Mouse (Mus musculus) gastrocnemius, postnatal 14 days (tissue): ENCODE data around the gene Tex22. TPM values are rescaled to one million over a fixed set of nuclear protein-coding genes. Genes with fewer than 3 reads are reported as not detected.
A peak's percentile ranks its signal among the peaks of the same experiment; 100 is the strongest.

ENCODE experiments used
- DNase-seq: peaks from one replicate; pipeline ENCODE4 v3.0.0; 2021; ENCODE audit warnings: mixed read lengths
- intact Hi-C: fragments of 180-260 bp; cut with DNase I; formaldehyde crosslinking; loops from one replicate; pipeline ENCODE4 v1.15.1; 2025; ENCODE audit warnings: low total_unique reads
- total RNA-seq, 2 experiments: library from RNA; stranded (reverse); gene quantifications; 2 replicates each; pipeline ENCODE4 v1.2.3; 2021

Gene Tex22
- total RNA-seq, 2 experiments from 2014 or later = 0.27 TPM; not detected in 1

DNA sequence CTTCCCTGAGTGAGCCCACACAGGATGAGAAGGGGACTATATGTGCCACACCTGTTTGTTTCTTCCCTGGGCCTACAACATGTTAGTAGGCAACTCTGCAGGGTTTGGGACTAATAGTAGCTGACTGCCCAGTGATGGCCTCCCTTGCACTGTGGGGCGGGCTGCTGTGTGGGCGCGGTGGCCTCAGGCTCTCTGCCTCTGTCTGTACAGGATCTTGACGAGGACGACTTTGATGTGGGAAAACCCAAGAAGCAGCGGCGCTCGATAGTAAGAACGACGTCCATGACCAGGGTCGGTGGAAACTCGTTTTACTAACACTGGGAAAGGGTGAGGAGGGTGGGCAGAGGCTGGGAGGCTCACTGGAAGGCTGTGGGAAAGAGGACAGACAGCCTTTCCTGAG, 23.6 kb upstream of the Tex22 start:
- intact Hi-C loops = no loop called here
- no peak for DNase-seq

DNA sequence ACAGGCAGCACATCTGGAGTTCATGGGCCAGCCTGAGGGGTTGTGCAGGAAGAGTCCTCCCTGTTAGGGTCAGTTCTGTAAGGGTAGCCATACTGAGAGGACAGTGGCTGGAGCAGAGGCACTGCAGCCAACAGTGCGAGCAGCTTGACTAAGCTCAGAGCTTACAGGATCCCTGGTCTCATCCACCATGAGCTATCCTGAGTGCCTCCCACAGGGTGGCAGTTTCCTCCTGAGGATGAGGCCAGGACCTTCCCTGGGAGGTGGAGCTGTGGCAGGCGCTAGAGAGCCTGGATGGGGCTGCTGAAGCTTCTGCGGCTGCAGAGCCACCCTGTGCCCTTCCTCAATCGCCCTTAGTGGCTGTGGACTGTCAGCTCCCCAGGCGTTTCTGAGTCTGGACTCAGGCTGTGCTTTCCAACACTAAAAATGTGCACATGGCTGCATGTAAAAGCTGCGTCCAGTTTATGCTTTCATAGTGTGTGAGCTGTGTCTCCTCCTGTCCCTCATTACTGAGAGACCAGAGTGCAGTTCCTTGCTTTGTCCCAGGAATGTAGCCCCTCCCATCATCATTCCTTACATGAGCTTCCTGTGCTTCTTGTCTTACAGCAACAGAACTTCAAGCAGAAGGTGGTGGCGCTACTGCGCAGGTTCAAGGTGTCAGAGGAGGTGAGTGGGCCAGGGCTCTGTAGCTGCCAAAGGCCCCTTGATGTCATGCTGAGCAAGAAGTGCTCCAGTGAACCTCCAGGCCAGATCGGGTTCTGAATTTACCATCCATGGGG, 22.5 kb upstream of the Tex22 start:
- intact Hi-C loops = no loop called here
- DNase-seq = no peak

DNA sequence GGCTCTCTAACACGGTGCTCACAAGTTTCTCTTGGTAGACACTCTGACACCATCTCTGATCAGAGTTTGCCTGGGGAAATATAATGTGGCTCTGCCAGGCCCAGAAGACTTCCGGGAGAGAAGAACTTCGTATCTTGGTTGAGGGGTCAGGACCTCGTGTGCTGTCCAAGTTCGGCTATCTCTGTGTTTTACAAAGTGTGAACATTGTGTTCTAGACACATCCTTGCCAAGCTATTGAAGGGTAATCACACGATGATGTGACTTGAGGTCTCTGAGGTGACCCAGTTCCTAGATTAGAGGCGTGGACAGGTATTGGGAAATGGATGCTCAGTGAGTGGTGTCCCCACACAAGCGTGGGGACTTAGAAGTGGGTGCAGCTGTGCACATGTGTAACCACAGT, 18.2 kb upstream of the Tex22 start:
- DNase-seq = no peak
- intact Hi-C loops = no loop called here

DNA sequence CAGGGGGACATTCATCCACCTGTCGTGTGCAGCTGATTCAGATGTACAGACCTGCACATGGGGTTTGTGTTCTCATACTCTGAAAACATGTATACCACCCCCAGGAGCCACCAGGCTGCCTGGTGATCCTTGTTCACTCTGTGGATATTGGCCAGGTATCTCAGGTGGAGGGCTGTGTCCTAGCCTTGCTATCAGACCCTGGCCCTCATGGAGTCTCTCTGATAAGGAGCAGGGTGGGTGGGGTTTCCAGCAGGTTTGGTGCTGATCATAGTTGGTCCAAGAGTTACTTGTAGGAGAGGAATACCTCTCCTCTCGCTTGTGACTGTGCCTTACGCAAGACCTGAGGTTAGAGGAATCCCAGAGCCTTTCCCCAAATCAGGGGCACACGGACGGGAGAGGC, 14.1 kb upstream of the Tex22 start:
- intact Hi-C loops = no loop called here
- DNase-seq = no peak

DNA sequence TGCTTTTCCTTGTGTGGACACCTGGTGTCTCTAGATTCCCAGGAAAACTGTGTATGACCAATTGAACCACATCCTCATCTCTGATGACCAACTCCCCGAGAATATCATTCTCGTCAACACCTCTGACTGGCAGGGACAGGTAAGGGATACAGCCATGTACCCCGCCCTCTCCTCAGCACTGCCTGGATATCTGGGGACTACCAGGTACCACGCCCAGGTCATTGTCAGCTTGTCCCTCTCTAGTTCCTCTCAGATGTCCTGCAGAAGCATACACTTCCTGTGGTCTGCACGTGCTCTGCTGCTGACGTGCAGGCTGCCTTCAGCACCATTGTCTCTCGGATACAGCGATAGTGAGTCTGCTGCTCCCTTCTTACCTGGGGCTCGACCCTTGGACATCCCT, 12.7 kb upstream of the Tex22 start:
- intact Hi-C loops = no loop called here
- DNase-seq = no peak

DNA sequence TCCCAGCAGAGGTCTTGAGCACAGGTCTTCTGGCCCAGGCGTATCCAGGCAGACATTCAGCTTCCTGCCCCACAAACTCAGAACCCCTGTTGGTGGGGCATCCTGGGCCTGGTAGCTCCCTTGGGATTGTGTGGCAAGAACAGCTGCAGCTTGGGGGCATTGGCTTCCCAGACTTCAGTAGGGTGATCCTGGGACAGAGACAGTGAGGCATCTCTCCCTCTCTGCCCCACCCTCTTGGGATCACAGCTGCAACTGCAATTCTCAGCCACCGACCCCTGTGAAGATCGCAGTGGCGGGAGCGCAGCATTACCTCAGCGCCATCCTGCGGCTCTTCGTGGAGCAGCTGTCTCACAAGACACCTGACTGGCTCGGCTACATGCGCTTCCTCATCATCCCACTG, 12.1 kb upstream of the Tex22 start:
- DNase-seq = peak; percentile 36
- intact Hi-C loops = no loop called here

DNA sequence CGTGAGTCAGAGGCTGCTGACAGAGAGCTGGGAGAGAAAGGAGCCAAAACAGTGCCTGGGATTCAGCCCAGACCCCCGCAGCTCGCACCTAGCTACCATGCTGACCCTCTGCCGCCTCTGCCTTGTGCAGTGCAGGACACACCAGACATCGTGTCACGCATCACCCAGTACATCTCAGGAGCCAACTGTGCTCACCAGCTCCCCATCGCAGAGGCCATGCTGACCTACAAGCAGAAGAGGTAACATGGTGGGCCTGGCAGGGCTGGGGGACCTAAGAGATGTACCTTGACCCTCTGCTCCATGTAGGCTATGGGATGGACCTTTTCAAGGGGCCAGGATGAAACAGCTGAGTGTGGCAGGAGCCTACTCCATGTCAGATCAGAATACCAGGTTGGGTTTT, 10.6 kb upstream of the Tex22 start:
- intact Hi-C loops = no loop called here
- no peak for DNase-seq

DNA sequence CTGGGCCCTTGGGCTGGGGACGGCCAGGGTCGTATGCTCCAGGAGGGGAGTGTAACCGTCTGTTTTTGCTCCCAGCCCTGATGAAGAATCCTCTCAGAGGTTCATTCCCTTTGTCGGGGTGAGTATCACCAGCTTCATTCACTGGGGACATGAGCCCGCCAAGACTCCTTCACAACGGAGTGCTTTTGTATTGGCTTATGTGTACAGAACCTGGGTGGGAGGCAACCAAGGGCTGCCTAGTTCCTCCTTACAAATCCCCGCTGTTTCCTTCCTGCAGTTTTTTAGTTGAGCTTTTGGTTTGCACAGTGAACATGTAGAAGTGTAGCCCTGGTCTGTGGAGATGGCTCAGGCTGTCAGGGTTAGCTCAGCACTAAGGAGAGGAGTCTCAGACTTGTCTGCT, 6.3 kb upstream of the Tex22 start:
- DNase-seq = no peak
- intact Hi-C loops = no loop called here

DNA sequence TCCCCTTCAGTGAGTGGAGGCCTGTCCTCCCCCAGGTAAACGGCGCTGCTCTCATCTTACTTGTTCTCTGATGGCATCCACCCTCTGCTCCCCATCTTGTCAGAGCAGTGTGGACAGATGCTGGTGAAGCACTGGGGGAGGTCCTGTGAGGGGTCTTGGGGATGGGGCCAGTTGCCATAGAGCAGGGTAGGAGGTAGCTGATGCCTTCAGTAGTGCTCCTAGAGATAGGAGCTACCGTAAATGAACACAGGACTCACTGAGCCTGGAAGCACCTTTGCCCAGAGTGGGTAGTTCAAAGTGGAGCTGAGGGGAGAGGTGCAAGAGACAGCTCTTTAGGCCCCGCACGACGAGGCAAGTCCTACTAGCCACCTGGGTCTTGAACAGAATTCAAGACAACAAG, 4.9 kb upstream of the Tex22 start:
- no peak for DNase-seq
- intact Hi-C loops = no loop called here

DNA sequence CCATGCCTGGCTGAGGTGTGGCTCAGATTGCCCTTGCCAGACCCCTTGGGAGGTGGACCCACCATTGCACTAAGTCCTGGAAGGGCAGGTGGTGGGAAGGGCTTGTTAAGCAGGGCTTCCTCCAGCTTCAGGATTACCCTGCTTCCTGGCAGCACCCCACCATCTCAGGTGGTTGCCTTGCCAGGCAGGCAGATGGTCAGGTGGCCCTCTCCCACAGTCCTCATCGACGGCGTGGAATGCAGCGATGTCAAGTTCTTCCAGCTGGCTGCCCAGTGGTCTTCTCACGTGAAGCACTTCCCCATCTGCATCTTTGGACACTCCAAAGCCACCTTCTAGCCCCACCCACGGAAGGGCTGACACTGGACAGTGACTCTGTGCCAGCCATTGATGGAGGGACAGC, 3.0 kb upstream of the Tex22 start:
- intact Hi-C loops = no loop called here
- DNase-seq = no peak

DNA sequence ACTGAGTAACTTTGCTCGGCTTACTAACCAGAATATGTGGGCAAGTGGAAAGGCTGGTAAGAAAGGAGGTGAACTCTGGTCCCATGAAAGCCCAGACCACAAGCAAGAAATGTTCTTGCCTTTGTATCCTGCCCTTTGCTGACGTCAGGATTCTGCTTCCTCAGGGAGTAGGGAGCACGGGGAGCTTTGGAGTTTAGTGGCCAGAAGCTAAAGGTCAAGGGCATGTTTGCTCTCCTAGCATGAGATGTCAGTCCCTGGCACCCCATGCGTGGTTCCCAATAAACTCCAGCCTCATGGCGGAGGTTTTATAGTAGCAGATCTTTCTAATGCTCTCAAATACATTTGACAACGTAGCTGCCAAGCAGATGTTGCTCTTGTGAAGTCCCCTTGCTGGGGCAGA, 2.5 kb upstream of the Tex22 start:
- intact Hi-C loops = no loop called here
- no peak for DNase-seq

DNA sequence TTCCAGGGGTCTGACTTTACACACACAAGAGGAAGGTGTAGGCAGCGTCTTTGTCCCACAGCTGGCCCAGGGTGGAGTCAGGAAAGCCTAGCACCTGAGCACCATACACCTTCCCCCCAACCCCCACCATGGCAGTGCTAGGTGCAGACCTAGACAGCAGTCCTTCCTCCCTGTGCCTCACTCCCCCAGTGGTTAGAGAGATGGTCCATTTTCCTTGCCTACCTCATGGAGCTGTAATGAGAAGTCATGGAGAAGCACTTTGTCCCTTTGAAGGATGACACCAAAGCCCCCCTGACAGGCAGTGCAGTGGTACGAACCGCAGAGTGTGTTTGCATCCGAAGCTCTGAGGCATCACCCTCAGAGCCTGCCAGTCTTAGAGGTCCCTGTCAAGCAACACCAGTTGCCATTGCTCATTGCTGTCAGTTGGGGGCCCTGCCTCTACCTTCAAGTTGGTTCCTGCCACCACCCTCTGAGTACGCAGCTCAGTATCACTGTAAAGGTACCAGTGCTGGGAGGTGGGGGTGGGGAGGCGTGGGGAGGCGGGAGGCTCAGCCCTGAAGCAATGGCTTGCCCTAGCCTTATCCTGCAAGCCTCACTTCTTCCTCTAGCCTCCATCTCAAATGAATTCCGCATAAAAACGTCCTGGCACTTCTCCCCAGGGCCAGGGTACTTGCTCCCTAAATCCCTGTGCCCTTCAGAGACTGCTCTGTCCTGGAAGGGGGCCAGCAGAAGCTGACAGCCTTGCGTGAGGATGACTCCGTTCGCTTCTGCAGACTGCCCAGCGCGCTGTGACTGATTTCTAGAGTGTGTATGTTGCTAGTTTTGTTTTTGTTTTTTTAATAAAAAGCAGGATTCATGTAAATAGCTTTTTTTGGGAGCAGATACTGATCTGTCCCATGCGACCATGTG, 628 bp upstream of the Tex22 start:
- intact Hi-C loops = no loop called here
- DNase-seq = no peak

DNA sequence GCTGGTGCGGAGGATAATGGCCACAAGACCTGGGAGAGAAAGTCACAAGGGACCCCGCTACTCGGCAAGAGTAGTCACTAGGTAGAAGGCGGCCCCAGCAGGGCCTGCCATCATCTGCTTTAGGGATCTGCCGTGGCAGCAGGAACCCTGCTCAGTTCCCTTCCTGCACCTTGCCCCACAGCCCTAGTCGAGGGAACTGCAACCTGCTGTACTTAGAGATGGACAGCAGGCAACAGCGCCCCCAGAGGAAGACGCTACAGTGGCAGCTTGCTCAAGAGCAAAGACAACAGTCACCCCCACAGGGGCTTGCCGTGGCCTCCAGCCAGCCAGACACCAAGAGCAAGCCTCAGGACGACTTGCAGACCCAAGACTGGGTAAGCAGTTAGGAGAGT, 757 bp downstream of the Tex22 start:
- DNase-seq = peak; percentile 87
- intact Hi-C loops = no loop called here

DNA sequence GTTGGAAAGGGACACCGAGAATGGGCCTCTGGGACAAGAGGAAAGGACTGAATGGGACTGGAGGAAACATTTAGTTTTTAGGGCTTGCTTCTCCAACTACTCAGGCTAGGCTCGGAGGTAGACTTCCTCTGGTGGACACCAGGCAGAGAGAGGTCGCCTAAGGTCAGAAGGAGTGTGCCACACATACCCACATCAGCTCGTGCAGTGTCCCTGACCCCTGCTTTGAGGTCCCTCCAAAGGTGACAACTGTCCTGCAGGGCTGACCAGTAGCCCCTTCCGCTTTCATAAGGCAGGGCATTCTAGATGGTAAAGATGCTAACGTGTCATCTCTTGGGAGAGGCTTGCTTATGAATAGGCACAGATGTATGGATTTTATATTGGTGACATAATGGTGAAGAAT, 1.2 kb downstream of the Tex22 start:
- intact Hi-C loops = no loop called here
- no peak for DNase-seq

DNA sequence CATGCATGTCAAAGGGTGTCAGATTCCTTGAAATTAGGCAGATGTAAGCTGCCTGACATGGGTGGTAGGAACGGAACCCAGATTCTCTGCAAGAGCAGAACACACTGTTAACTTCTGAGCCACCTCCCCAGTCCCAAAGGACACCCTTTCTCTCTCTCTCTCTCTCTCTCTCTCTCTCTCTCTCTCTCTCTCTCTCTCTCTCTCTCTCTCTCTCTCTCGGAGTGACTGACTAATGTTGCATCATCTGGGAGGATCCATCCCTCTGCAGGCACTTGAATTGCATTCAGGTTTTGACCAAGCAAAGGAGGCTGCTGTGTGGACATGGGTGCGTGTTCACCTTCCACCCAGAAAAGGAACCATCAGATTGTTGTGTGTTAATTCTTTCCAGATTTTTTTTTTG, 13.0 kb downstream of the Tex22 start:
- DNase-seq = no peak
- intact Hi-C loops = no loop called here

DNA sequence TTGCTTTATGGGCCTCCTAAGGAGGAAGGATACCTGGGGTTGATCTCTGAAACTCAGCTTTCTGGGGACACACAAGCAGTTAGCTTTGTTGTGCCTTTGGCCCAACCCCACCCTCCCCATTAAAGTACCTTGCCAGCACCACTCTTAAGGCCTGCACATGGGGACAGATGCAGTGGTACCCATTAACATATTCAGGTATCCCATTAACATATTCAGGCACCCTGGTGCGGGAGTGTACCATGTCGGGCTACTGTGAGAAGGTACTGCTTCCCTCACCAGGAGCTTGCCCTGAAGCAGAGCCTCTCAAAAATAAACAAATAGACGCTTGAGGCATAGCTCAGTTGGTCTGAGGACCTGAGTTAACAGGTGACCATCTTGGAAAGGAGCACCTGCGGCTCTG, 13.7 kb downstream of the Tex22 start:
- no peak for DNase-seq
- intact Hi-C loops = no loop called here

DNA sequence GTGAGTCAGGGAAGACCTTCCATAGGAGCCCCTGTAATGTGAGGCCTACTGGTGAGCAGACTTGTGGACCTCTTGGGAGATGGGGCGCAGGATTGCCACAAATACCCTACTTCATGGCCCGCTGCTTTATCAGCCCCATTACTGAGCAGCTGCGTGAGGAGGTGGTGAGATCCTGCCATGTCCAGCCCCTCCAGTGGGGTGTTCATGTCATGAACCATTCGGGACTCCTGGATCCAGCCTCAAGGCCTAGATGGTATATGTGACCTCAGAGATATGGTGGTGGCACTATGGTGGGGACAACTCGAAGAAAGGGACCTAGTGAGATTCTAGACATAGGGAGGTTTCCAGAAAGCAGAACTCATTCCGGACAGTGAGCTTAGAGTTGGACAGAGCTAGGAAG, 14.8 kb downstream of the Tex22 start:
- DNase-seq = no peak
- intact Hi-C loops = no loop called here

DNA sequence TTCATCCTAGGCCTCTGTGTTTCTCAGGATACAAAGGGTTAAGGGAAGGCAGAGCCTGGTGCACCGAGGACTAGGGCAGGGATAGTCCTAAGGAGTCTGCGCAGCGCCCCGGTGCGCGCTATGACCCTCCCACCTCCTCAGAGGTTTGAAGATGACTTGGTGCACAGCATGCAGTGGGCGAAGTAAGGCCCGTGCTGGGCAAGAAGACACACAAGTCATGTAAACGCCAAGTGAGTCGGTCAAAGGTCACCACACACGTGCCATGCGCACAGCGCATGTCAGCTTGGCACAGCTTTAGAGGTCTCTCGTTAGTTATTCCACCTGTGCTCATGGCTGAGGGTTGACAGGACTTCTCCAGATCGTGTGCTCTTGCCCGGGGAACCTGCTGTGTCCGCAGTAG, 15.8 kb downstream of the Tex22 start:
- DNase-seq = no peak
- intact Hi-C loops = no loop called here

DNA sequence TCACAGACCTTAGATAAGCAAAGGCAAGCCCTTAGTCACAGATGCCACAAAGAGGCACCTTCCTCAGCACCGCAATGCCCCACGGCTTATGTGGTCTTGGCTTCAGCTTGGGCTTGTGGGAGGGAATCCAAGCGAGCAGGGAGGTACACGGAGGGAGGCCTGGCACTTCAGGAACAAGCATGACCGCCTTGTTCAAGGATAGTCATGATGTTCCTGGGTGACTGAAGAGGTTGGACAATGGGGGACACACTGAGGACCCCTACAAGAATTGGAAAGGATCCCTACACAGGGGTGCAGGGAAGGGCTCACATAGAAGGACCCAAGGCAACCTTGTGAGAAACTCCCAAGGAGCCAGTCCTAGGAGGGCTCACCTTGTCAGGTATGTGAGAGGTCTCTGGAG, 22.7 kb downstream of the Tex22 start:
- no peak for DNase-seq
- intact Hi-C loops = no loop called here

DNA sequence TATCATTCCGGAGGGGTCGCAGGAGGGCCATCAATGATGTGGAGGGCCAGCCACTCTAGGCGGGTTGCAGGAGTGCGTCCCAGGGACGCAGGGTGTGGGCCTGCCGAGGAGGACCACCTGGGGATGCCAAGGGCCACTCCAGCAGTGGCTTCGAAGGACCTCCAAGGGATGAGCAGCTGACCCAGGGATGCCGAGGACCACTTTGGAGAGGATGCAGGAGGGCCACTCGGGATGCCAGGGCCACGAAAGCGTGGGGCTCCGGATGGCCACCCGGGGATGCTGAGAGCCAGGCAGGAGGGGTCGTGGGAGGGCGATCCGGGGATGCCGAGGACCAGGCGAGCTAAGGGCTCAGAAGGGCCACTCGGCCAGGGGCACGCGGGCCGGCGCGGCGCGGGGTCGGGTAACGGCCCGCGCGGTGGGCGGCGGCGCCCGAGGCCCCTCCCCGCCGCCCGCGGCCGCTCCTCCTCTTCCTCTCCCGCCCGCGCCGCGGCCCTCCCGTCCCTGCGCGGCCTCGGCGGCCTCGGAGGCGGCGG, 23.5 kb downstream of the Tex22 start, which contains the start of gene Mta1:
TSS of gene Mta1 (plus strand) at position 530 of the 533 bp plus-strand sequence.
- peak; percentile 57 for DNase-seq
- intact Hi-C loops = no loop called here
